Mouse (Mus musculus) urinary bladder, postnatal 36 days (tissue): ENCODE results near the gene Hoxa10.
A peak's percentile ranks its signal among the peaks of the same experiment; 100 is the strongest.

Source experiments
- DNase-seq, 2 experiments: peaks; one replicate each; pipeline ENCODE4 v3.0.0; 2022; ENCODE audit warnings: low spot score in 2 of 2, mixed read lengths in 1 of 2

Hoxa10 gene

DNA sequence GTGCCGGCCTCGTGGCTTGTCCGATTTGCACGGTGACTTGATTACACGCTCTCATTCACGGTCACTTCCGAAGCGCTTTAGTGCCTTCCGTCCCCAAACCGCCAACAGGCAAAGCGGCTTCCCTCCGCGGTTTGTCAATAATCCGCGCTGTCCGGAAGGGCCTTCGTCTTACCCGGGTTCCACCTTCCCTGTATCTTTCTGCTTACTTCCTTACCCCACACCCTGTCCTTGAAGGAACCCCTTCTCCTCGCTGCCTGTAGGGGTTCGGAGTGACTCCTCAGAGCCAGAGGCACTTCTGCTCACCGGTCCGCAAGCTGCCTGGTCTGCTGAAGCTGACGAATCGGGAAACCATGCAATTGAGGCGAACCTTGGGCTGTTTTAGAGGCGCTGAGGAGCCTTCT, 5.7 kb upstream of the Hoxa10 start:
- peak in 1 of 2 experiments; percentile 55 for DNase-seq

DNA sequence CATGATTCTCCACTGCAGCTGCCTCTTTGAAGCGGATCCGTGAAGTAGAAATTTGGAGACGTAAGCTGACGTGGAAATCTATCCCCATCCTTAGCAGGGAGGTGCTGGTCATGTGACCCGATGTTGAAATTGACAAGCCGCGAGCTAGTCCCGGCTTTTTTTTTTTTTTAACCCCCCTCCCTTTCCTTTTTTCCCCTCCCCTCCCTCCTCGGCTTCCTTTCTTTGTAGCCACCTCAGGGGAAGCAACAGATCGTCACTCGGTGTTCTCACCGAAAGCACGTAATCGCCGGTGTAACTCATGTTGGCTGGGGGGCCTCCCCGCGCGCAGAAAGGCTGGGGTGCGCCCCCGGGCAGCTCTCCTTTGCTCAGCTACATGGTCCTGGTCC, 5.1 kb upstream of the Hoxa10 start, which contains the start of gene Hoxa11:
Gene Hoxa11 (minus strand): TSS at position 54 of the 386 bp plus-strand sequence.
- peak in 1 of 2 experiments; percentile 72 for DNase-seq

DNA sequence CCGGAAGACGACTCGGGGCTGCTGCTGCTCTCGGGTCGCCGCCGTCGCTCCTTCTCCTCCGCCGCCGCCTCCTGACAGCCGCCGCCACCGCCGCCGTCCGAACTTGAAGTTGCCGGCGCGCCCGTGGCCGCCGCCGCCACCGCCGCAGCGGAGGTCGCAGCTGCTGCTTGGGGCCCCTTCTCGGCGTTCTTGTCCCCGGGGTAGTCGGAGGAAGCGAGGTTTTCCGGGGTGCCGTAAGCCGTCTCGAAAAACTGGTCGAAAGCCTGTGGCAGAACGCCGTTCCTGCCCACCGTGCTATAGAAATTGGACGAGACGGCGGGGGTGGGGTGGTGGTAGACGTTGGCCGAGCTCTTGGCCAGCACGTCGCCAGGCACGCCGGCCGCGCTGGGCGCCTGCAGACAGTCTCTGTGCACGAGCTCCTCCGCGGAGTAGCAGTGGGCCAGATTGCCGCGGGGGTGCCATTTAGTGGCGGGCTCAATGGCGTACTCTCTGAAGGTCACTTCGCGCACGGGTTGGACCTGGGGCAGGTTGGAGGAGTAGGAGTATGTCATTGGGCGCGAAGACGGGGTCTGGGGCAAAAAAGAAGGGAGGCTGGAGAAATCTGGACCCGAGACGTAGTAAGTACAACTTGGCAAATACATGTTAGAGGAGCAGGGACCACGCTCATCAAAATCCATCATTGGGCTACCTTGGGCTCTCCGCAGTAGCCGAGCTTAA, 4.5 kb upstream of the Hoxa10 start:
- DNase-seq: peak in 1 of 2 experiments; percentile 48

DNA sequence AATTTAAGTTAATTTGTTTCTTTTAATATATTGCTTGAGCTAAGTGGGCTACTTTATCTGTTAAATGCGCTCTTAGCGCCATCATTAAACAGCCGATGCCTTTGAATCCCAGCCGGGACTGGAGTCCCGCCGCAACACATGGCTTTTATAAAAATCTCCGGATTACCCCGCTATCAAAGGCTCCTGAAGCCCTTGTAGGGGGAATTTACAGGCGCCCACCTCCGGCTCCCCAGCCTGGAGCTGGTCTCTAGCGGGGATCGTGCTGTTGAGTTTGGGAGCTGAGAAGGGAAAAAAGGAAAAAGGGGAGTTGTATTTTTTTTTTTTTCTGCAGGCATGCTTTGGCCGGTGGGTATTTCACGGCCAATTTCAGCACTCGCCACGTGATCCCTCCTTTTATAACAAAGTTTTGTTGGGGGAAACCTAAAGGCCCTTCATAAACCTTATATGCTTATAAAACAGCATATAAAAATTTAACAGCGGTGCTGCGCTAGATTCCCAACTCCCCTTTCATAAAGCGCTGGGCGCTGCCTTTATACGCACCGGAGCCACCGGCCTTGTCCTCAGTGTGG, 3.9 kb upstream of the Hoxa10 start:
- DNase-seq: peak in 1 of 2 experiments; percentile 8

DNA sequence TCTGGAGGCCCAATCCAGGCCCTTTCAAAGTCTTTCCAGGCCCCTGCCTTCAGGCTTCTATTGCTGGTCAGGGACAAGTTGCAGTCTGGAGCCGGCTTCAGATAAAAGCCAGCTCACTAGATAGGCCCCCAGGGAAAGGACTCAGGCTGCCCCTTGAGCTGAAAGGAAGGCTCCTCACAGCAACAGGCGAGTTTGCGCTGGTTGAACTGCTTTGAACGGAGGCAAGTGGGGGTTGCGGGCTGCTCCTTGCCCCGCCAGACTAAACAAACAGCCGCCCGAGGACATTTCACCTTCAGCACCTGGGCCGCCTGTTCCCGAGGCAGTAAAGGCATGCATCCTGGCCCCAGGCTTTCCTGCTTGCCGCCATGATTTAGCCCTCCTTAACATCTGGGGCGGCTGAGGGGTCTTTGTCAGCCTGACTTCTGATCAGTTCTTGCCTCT, 3.0 kb upstream of the Hoxa10 start:
- peak in 1 of 2 experiments; percentile 52 for DNase-seq

DNA sequence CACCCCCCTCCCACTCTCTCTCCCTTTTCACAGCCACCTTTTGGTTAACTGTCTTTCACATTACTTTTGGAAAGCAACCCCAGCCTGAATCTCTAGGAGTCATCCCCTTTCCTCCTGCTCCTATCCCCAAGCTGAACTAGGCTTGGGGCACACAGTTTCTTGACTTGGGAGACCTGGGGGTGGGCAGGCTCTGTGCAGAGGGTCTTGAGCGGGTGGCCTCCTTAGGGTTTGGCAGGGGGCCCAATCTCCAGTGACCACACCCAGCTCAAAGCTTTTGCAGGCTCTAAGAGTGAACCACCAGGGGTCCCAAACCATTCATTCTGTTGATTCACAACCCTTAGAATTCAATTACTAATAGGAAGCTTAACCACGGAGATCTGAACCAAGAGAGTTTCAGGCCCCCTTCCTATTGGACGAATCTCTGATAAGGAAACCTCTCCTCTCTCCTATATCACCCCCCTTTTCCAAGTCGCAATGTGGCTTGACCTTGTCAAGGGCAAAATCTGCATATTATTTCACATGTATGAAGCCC, 2.2 kb upstream of the Hoxa10 start:
- DNase-seq: peak in 1 of 2 experiments; percentile 5

DNA sequence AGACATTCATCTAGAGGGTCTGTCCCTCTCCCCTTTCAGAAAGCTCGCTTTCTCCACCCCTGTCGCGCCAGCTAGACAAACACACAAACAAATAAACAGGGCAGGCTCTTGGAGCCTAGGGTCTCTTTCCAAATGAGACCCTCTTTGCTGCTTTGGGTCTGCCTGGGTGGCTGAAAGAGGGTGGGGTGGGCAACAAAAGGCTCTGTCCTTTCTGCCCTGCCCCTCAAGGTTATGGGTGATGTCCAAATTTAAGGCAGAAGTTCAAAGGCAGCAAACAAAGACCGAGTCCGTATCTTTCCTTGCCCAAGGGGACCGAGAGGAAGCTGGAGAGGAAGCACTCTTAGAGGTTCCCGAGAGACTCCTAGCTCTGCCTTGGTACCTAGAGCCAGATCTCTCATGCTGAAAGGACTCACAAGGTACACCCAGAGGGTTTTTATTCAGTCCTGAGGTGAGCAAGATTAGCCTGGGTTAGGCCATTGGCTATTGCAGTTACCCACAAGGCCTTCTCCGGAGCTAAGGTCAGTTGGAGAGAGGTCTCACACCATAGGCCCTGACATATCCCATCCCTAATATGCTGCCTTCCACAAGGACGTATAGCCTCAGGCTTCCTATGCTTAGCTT, 457 bp upstream of the Hoxa10 start:
- DNase-seq: peak in 1 of 2 experiments; percentile 9

DNA sequence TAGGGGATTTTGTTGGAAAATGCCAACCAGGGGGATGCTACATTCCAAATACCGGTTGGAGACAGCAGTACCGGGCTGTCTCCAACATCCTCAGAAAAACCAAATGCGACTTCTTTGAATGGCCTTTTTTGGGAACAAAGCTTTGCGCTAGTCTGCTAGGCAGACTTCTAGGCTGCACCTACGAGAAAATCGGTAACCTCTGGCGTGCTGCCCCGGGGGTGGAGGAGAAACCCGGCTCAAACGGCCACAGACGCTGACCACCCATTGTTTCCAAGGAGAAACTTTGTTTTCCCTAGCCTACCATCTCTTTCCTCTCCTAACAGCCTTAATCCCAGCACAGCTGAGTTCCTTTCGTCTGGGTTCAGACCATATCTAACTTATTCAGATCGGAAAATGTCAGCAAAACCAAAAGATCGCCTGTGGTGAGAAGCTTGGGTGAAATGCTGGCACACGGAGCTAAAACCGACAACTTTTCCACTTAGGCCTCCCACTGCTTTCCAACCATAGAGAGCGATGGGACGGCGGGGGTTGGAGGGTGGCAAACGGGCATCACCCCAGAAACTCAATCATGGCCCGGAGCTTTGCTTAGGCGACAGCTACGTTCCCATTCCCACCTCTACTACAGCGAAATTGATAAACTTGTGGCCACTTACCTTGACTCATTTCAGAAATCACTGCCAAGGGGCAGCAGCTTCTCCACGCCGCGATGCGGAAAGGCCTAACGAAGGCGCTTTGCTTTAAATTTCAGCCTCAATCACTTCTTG, 847 bp downstream of the Hoxa10 start:
- peak in 1 of 2 experiments; percentile 37 for DNase-seq

DNA sequence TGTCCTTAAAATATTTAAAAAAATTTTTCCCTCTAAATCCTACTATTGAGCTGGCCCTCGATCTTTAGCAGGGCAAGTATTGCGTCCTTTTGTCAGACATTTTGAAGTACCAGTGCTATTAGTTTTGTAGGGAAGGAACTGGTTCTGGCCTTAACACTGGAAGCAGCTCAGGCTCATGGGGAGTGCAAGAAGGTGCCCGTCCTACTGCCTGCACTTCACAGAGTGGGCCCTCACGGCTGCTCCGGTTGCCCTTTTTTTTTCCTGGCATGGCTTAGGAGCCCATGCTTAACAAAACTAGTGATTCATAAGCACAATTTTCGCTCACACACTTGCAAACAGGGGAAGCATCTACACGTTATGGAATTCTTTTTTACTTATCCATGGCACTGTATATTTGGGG, 1.7 kb downstream of the Hoxa10 start:
- peak in 1 of 2 experiments; percentile 18 for DNase-seq

DNA sequence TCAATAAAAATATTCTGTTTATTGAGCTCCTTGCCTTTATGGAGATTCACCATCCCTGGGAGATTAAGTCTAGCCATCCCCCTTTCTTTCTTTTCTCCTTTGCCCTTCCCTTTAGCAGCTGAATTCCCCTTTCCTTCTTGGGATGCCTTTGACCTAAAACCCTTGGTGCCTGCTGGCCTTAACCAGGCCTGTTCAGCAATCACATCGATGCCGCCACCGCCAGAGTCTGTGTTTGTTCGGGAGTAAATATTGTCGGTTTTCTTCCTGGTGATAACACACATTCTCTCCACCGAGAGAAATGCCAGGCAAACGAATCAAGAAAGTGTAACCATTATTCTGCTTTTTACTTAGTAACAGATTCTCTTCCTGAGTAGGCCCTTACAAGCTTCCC, 2.5 kb downstream of the Hoxa10 start:
- DNase-seq: peak in 1 of 2 experiments; percentile 37

DNA sequence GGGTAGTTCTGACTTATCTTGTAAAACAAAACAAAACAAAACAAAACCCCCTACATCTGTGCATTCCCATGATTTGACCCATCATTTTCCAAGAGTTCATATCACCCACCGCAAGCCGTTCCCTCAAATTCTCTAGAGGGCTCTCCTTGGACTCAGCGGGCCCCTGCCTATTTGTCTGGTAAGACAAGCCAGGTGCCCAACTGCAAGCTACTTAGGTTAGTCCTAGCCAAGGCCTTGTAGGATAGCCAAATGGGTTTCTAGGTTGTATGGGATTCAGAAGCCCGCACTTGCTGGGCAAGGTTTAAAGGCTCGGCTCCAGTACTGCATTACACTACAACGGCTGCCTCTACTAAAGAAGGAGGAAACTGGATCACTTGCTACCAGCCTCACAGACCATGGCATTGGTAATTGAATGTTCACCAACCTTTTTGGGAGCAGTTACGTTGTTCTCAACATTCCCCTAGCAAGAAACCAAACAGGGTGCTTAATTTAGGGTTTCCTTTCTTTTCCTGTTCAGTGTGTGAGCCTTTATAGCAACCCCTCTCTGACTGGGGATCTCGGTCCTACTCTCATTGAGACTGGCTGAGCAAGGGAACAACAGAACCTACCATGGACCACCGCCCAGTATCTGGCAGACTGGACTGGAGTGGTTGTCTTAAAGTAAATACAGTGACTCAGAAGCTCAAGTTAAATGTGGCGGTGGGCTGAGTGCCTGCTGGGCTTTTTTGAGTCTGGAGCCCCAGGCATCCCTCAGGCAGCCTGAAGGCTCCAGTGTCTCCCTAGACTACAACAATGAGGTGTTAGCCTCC, 3.1 kb downstream of the Hoxa10 start:
- peak in 1 of 2 experiments; percentile 38 for DNase-seq

DNA sequence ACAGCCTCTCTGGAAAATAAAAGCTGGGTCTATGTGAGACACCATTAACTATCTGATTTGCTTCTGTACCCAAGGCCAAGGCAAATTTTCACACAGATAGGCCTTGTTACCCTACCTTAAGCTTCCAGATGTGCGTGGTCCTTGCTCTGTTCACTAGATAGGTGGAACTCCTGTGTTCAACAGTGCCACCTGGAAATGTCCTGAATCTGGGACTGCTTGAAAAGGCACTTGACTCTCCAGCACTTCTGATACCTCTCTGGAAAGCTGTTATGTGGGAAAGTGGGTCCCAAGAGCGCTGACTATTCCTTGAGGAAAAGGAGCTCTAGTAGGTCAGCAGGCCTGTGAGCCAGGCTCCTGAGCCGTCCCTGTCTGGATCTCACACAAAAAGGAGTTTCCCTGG, 3.8 kb downstream of the Hoxa10 start:
- peak in 1 of 2 experiments; percentile 29 for DNase-seq

DNA sequence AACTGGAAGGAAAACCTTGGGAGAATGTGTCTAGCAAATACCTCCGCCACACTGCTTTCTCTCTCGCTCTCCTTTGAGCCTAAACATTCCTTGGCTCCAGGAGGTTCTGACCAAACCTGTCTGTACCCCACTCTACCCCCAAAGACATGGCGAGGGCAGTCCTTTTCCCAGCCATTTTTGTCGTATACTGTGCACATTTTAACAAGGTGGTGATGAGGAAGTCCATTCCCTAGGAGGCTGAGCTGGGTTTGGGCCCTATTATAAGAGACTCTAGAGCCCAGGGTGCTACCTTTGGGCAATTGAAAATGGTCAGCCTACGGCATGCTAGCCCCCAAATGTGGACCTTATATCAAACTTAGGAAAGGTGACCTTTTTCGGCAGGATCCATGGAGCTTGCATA, 4.8 kb downstream of the Hoxa10 start:
- no peak for DNase-seq

DNA sequence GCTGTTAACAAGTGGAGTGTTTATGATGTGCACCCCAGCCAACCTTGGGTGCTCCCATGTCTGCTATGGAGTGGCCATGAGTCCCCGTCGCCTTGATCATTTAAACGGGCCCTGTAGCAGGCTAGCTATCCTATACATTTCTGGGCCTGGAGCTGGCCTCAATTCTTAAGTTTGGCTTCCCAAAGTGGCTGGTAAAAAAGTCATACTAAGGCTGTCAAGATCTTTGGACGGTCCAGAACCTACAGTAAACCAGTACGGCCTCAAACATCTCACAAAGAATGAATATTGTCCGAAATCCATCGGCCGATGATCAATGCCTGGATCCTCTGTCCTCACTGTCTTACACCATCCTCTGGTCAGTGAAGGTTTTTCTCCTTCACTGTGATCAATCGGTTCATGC, 5.4 kb downstream of the Hoxa10 start:
- DNase-seq: peak in 1 of 2 experiments; percentile 3

DNA sequence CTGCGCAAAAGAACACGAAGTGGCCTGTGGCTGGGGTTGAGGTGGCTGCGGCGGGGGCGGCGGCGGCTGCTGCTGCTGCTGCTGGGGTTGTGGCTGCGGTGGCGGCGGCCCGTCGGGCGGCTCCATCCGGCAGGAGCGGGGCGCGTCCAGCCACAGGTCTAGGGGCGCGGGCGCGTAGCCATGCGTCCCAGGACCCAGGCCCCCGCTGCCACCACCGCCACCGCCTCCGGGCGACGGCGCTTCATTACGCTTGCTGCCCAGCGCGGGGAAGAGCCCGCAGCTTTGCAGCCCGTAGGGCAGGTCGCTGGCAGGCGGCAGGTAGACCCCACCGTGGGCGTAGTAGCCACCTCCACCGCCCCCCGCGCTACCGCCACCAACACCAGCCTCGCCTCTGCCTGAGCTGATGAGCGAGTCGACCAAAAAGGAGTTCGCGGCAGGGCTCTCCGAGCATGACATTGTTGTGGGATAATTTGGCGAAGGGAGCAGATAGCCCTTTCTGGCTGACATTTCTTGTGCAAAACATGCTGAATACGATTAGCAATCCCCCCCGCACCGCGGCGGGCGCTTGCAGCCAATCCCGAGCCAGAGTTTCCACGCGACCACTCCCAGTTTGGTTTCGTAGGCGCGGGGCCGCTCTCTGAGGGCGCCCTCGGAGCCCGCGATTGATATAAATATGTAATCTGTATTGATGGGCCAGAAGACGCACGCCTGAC, 6.1 kb downstream of the Hoxa10 start:
- peak in 1 of 2 experiments; percentile 81 for DNase-seq

DNA sequence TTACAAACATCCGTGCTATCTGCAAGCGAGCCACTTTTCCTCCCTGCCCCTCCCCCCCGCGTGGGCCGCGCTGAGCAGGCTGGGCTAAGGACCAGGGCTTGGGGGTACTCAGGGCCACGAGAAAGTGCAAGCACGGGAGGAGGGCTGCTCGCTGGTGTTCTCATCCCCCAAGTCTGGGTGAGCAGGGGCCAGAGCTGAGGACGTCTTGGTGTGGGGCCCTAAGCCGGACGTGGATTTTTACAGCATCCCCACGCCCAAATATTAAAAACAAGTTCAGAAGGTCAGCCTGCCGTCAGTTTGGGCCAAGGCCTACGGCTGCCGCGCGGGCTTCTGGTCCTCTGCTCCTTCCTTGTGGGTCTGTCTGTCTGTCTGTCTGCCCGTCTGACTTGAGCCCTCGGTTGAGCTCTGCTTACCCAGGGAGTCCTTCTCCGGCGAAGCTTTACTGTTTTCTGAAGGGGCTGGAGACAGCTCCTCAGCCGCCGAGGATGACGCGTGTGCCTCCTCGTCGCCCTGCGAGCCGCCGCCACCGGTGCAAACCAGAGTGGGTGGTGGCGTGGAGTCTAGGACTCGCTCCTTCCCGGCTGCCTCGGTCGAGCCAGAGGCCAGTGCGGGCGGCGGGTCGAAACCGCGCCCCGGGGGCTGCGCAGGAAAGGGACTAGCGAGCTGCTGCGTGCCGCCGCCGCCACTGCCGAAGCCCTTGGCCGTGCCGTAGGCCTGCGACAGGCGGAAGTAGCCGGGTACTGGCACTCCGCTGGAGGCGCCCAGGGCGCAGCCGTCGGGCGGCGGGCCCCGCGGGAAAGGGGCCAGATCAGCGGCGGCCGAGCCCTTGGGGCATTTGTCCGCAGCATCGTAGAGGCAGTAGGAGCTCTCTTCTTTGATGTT, 6.9 kb downstream of the Hoxa10 start:
- peak in 1 of 2 experiments; percentile 86 for DNase-seq

DNA sequence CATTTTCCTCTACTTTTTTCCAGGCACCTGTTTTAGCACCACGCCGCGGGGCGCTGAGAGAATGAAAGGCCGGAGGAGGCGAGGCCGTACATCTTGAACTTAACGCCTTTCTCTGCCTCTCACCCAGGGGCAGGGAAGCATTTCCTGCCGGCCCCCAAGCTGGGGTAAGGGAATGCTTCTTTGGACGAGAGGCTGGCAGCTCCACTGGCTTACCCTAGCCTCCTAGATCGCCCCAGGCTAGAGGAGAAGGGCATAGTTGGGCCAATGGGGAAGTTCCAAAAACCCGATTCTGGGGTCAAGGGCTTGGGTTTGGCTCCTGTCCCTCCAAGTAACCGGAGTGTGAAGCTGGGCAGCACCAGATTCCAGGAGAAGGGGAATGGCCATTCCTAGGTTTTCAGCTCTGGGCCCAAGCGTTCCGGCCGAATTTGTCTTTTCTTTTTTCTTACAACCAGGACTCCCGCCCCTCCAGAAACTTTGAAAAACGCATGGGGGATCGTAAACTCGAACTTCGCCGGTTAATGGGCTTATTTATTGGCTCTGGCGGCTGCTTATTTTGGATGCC, 7.6 kb downstream of the Hoxa10 start:
- DNase-seq: peak in 1 of 2 experiments; percentile 30

DNA sequence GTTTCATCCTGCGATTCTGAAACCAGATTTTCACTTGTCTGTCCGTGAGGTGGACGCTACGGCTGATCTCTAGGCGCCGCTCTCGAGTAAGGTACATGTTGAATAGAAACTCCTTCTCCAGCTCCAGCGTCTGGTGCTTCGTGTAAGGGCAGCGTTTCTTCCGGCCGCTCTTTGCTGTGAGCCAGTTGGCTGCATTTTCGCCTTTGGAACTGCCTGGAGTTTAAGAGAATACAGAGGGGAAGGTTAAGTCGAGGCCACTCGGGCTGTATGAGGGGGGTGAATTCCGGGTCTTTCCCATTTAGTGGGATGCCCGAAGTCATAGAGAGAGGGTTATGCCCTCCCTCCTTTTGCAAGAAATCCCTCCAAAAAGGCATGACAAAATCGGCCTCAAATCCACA, 8.1 kb downstream of the Hoxa10 start:
- DNase-seq: peak in 1 of 2 experiments; percentile 55
